Mouse (Mus musculus) urinary bladder, postnatal 36 days (tissue): ENCODE measurements at regions not wholly inside any gene's neighbourhood (a gene's known extent, or its start where the extent isn't known, plus 50 kb on each side); places are given as distances from the start of the nearest gene placed in this dataset.

Experiments used
- DNase-seq, 2 experiments: peaks; one replicate each; pipeline ENCODE4 v3.0.0; 2022; ENCODE audit warnings: low spot score in 2 of 2, mixed read lengths in 1 of 2

DNA sequence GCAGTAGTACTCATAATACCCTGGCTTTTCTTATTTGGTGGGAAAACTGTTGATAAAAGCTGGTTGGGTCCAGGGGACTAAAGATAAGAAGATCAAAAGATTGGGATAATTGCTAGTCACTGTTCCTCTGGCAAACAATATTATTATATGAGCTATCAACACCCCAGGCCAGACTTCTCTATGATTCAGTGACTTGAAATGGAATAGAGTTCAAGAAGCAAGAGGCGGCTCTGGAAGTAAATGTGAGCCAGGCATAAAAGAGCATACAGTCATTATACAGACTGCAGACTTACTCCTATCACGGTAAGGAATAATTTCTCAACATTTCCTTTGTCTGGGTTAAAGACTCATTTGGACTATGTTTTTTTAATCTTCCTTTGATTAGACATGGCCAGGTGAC, 278.5 kb upstream of the Acvr2a start:
- no peak for DNase-seq

DNA sequence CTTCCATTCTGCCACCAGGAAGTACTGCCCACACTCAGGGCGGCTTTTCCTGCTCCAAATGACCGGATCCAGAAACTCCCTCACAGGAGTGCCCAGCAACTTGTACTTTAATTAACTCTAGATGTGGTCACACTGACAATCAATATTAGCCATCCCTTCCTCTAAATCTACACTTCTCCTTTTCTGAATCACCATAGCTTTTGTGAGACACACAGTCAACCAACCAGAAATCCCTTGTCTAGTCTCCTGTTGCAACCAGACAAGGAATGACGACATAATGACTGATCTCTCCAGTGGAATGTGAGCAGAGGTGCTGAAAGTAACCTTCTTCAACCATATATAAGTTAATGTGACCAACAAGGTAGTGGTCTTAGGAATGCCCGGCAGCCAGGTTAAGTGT, 277.0 kb upstream of the Acvr2a start:
- no peak for DNase-seq

DNA sequence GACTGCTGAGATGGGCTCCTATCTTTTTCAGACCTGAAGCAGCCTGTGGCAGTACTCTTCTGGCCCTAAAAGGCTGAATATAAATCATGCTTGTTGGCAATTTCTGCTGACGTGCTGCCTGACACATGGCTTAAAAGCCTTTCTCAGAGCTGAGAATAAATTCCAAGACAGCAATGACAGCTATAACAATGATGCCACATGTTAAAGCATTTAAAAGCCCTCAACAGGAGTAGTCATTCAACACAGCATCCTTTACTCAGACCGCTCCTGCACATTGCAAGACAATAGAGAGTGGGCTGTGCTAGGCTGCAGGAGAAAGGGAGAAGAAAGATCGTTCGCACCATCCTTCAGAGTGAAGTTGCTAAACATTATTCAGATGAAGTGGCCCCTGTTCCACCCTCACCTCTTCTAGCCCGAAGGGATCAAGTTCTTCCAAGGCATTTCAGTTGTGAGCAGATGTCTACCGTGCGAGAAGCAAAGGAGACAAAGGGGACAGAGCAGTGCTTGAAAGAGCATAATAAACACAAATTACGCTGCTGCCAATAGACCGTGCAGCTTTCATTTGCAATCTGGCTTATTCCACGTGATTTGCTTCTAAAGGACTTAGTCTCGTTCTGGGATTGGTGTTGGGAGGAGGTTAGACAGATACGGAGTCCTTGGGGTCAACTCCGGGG, 275.1 kb upstream of the Acvr2a start:
- no peak for DNase-seq

DNA sequence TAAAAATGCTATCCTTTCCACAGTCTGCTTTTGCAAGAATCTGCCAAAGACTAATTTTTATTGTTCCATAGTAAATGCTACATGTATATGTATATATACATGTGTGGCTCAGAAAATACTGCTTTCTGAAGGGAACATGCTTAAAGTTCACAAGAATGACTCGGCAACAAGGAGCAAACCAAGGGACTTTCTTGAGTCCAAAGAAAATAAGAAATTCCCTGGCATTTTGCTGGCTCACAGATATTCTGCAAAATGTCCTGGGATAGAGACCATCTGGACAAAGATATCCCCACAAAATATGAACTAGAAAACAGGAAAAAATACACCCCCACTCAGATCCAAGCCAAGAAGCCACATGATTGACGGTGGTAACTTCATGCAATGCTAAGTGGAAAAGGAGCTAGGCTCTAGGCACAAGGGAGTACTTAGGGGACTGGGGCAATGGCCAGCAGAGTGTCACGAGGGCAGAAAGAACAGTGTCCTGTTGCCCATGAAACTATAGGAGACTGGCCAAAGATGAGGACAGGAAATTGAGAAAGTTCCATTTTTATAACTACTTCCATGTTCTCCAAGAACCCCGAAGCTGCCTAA, 274.3 kb upstream of the Acvr2a start:
- DNase-seq = peak in 1 of 2 experiments; percentile 65

GRCm38 (mm10) chr2:48544377-48544776, 269.5 kb upstream of the Acvr2a start:
- DNase-seq = no peak

GRCm38 (mm10) chr2:48545072-48545471, 268.8 kb upstream of the Acvr2a start:
- no peak for DNase-seq

GRCm38 (mm10) chr2:48545679-48546078, 268.2 kb upstream of the Acvr2a start:
- no peak for DNase-seq

DNA sequence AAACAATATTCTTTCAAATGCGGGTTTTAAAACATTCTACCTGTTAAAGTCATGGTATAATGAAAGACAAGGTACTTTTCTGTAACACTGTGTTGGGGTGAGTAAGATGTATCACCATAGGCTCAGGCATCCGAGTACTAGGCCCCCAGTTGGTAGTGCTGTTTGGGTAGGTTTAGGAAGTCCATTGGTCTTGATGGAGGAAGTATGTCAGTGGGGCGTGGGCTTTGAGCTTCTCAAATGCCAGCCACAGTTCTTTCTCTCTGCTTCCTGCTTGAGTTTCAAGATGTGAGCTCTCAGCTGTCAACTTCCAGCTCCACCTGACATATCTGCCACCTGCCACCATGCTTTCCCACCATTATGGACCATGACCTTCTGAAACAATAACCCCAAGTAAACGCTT, 267.7 kb upstream of the Acvr2a start:
- DNase-seq = no peak

- no peak for DNase-seq
These were observed 257.3 kb upstream of the Acvr2a start for GRCm38 (mm10) chr2:48556600-48556999.

DNA sequence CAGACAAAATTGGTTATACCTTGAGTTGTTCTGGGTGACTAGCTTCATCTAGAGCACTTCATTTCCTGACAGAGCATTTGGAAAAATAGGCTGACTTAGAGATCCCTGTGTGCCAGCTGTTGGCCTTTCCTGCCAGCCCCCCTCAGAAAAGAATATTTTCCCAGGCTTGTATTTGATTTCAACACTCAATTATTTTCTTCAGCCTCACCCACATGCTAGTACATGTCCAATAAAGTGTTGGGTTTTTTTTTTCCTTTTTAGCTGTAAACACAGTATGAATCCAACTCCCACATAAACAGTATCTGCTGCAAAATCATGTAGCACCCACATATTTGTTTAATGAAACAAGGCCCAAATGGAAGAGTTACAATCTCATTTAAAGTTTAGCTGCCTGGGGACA, 256.8 kb upstream of the Acvr2a start:
- DNase-seq = no peak

- DNase-seq = no peak
These were observed 255.3 kb upstream of the Acvr2a start for GRCm38 (mm10) chr2:48558641-48559040.

- no peak for DNase-seq
These were observed 250.3 kb upstream of the Acvr2a start for GRCm38 (mm10) chr2:48563636-48564035.

GRCm38 (mm10) chr2:48564170-48564569, 249.7 kb upstream of the Acvr2a start:
- DNase-seq = no peak

DNA sequence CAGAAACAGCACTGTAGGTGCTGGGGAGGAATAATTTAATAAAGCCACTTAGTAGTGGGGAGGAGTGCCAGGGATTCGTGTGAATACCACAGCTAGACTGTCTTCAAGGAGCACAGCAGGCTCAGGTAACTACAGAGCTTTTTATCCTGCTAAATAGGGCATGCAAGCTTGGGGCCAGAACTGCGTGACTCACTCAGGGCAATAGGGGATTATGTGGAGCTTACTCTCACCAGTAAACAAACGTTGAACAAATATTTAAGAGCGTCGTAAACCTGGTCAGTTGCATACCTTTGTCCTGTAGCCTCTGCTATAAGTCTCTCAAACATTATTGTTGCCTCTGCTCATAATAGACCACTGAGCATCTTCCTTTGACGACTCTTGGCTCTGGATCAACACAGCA, 246.0 kb upstream of the Acvr2a start:
- DNase-seq = peak in 1 of 2 experiments; percentile 9

- no peak for DNase-seq
These were observed 227.6 kb upstream of the Acvr2a start for GRCm38 (mm10) chr2:48586162-48586830.

GRCm38 (mm10) chr2:48586831-48587169, 227.1 kb upstream of the Acvr2a start:
- no peak for DNase-seq

GRCm38 (mm10) chr2:48589709-48590108, 224.2 kb upstream of the Acvr2a start:
- DNase-seq = no peak

DNA sequence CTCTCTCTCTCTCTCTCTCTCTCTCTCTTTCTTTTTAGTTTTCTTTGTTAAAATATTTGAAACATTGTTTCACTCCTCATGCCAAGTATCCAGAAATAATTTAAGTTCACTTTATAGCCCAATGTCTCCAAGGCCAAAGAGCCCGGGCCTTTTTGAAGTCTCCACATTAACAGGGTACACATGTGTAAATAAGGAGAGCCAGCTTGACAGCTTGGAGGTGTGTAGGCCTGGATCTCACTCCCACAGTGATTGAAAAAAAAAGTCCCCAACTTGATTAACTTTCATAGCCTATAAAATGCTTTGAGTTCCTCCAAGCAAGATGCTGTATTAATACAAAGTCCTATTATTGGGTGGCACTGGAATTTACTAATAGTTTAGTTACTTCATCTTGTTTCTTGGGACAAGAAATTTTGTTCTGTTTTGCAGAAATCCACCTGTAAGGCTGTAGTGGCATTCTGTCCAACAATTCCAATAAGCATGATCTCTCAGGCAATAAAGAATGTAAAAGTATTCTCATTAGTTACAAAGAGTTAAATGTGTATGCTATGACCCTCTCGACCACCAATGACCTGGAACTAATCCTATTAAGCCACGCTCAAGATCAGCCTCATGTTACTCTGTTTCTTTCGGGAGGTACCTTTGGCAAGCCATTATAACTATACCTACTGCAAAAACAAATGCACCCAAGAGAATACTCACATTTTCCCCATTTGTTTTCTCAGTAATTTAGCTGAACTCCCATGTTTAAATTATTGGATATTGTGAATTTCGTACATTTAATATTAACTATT, 215.9 kb upstream of the Acvr2a start:
- DNase-seq = no peak

DNA sequence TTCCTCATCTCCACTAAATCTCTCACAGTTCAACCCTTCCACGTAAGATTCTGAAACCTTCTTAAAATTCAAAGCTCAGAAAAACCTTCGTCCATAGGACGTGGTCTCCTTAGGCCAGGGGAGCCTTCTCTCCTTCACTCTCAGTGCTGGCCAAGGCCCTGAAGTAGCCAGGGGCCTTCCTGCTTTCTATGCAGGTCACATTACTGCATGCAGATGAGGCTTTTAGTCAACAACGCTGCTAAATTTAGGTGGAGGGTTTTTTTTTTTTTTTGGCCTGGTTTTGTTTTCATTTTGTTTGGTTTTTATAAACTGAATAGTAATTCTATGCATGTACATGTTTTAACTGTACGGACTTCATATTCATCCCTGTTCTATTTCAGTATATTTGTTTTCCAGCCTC, 214.5 kb upstream of the Acvr2a start:
- no peak for DNase-seq

GRCm38 (mm10) chr2:48601855-48602254, 212.1 kb upstream of the Acvr2a start:
- no peak for DNase-seq

- no peak for DNase-seq
These were observed 204.4 kb upstream of the Acvr2a start for GRCm38 (mm10) chr2:48609466-48609865.

DNA sequence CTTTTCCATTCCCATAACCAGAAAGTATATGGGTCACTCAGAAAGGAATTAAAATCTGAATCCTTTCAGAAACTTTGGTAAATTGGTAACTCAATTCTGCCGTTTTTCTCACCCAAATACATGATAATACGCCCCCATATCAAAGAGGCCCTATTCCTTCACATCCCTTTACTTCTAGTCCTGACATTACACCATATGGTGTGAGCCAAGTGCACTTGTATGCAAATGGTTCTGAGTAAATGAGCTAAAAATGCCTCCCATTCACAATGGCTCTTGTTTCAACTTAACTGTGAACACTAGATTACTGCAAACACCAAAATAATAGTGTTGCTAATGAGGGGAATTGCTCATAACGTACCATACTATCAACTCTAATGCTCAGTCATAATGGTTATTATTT, 201.7 kb upstream of the Acvr2a start:
- DNase-seq = no peak
